Mouse (Mus musculus) adrenal gland, postnatal 36 days (tissue): ENCODE measurements around the gene Pi4ka. TPM values are rescaled to one million over a fixed set of nuclear protein-coding genes. Genes with fewer than 3 reads are reported as not detected.

Experiments
- DNase-seq, 2 experiments: peaks; one replicate each; pipeline ENCODE4 v3.0.0; 2021; ENCODE audit warnings: mixed read lengths in 1 of 2
- total RNA-seq, 2 experiments: library from RNA; stranded (reverse); gene quantifications; 2 replicates each; pipeline ENCODE4 v1.2.3; 2021

The Pi4ka gene
- total RNA-seq, 2 experiments from 2014 or later: 90.6 to 97.2 TPM

DNA sequence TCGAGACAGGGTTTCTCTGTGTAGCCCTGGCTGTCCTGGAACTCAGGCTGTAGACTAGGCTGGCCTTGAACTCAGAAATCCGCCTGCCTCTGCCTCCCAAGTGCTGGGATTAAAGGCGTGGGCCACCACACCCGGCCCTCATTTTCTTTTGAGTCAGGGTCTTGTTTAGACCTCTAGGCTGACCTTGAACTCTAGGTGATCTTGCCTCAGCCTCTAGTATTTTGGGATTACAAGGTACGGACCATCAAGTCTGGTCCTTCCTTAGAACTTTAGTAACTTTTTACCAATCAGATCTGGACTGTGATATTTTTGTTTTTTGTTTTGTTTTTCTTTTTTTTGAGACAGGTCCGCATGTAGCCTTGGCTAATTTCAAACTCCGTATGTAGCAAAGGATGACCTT lies 130.4 kb downstream of the Pi4ka start, which contains the start of gene Tmem191c:
Tmem191c (plus strand) TSS at position 357 of the 400 bp plus-strand sequence.
- DNase-seq: no peak

DNA sequence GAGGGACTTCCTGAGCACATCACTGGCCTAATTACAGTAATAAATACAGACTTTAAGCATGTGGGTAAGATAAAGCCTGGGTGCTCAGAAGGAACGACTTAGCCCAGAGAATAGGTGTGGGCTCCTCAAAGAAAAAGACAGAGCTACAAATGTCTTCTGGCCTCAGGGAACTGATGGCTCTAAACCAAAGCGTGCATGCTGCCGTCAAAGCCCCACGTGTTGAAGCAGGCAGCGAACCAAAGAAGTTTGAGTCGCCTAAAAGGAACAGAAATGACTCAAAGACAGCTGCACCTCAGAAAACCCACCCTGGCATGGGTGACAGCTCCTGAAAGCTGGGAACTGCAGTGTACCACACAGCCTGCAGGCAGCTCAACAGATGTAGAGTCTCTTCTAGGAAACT lies 134.3 kb downstream of the Pi4ka start:
- no peak for DNase-seq

DNA sequence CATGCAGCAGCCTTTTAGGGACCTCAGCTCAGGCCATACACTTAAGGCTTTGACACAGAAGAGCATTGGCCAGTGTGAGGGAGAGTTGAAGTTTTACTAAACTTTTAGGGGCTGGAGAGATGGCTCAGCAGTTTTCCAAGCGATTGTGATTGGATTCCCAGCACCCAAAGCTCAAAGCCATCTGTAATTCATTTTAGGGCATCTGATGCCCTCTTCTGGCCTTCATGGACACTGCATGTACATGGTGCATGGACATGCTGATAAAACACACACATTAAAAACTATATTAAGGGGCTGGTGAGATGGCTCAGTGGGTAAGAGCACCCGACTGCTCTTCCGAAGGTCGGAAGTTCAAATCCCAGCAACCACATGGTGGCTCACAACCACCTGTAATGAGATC lies 135.0 kb downstream of the Pi4ka start:
- peak; percentile 46 to 58 for DNase-seq

DNA sequence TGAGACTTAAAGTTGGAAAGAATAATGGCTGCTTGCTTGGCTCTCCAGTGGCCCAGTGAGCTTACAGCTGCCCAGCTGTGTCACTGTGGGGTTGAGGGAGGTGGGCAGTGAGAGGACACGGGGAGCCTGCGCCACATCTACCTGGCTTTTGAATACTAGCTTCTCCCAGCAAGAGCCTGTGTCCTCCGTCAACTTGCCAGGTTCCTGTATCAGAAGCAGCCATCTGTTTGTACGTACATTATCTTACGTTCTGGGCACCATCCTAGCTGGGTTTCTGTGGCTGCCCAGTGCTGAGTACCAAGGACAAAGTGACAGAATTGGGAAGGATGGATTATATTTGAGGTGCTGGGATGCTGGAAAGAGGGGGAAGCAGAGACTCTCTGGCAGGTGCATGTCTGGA lies 136.2 kb downstream of the Pi4ka start:
- DNase-seq: no peak

DNA sequence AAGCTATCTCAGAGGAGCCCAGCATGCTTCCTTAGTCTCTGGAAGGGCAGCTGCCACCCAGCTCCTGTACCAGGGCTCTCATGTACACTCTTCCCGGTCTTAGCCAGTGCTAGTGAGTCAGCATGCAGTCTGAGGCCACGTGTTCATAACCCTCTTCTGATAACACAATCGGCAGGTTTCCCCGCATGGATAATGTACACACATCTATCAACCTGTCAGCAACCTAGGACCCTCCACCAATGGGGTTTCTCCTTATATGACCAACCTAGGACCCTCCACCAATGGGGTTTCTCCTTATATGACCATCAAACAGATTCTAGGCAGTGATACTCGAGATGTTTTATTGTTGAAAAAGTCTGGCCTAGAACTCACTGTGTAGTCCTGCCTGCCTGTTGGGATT lies 138.2 kb downstream of the Pi4ka start:
- no peak for DNase-seq

DNA sequence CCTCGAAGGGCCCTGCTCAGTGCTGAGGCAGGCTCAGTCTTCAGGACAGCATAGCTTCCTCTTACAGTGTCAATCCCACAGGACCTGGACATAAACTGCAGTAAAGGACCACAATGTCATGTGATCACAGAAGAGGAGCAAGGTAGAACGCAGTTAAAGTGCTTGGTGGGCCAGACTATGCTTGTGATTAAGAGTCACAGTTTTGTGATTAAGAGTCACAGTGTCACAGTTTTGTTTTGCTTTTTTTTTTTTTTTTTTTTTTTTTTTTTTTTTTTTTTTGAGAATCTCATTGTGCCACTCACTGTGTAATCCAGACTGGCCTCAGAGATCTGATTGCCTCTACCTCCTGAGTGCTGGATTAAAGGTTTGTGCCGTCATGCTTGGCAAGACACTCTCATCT lies 140.0 kb downstream of the Pi4ka start:
- no peak for DNase-seq

DNA sequence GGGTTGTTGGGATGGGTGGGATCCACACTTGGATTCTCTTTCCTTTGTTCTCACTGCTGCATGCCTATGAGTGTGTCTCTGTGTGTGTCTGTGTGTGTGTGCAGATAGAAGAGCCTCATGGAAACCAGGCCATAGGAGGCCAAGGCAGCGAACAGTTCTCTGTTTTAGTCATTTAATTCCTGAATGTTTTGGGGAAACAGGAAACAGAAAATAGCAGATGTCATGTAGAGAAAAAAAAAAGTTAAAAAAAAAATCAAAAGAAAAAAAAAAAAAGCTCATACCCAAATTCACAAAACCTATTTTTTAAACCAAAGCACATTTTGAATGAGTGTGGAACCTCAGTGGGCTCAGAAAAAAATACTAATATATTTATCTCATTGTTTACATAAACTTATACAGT lies 144.8 kb downstream of the Pi4ka start:
- DNase-seq: no peak

DNA sequence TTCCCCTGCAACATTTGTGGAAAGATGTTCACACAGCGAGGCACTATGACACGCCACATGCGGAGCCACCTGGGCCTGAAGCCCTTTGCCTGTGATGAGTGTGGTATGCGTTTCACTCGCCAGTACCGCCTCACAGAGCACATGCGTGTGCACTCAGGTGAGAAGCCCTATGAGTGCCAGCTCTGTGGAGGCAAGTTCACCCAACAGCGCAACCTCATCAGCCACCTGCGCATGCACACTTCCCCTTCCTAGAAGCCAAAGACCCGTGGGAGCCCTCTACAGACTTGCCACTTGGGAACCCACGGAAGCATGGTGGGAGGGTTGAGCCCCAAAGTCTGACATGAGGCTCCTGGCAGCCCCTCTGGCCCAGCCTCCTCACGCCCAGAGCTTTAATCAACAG lies 147.2 kb downstream of the Pi4ka start:
- DNase-seq: no peak

DNA sequence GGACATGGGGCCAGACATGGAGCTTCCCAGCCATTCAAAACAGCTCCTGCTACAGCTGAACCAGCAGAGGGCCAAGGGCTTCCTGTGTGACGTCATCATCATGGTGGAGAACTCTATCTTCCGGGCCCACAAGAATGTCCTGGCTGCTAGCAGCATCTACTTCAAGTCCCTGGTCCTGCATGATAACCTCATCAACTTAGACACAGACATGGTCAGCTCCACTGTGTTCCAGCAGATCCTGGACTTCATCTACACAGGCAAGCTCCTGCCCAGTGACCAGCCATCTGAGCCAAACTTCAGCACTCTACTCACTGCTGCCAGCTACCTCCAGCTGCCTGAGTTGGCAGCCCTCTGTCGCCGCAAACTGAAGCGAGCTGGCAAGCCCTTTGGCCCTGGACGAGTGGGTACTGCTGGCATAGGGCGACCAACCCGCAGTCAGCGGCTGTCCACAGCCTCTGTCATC lies 148.7 kb downstream of the Pi4ka start:
- peak in 1 of 2 experiments; percentile 50 for DNase-seq

DNA sequence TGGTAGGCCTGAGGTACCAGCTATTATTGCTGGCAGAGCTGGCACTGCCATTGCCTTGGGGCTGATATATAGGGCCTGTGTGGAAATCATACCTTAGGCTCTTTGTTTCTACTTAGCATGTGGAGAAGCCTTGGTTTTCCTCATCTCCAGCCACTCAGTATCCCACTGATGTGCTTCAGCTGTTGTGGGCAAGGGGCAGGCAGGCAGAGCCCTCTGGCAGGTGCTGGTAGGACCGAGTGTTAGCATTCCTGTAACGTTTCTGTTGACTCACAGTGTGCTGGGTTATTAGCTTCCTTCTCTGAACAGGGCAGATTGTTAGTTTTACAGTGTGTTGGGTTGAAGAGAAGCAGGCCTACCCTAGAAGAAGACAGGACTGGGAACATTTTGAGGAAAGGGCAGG lies 150.8 kb downstream of the Pi4ka start:
- DNase-seq: no peak

DNA sequence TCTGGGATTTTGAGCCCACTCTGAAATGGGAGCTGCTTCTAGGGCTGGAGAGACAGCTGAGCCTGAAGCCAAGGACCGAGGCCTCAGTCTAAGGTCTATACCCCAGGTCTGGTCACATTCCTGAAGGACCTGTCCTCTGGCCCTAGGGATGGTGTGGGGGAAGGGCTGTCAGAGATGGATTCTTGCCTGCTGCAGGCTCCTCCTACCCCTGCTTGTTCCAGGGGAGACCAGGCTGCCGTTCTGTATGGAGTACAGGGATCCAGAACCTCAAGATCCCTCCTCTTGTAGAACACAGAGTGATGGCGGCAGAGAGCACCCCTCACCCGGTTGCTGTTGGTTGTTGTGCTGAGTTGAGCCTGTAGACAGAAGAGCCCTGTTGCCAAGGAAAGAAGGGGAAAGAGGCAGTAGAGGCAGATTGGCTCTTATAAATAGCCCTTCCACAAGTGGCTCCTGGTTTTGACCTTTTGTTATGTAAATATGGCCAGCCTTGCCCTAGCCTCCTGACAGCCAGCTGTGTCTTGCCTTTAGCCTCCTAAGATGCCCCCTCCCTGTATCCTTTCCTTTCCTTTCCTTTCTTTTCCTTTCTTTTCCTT lies 152.0 kb downstream of the Pi4ka start:
- no peak for DNase-seq

DNA sequence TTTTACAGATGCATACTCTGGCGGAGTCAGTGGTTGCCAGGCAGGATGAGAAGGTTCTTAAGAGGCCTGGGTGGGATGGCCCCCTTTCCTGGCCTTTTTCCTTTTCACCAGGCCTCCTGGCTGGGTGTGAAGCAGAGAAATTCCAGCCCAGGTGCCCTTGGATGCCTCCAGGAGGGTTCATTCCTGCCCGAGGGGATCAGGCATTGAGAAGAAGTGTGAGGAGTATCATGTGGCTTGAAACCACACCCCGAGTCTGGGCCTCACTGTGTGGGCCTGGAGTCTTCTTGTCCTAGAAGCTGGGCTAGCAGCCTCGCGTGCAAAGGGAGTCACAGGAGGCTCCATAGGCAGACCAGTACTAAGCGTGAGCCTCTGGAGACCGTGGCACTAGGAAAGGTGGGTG lies 153.3 kb downstream of the Pi4ka start:
- DNase-seq: no peak

DNA sequence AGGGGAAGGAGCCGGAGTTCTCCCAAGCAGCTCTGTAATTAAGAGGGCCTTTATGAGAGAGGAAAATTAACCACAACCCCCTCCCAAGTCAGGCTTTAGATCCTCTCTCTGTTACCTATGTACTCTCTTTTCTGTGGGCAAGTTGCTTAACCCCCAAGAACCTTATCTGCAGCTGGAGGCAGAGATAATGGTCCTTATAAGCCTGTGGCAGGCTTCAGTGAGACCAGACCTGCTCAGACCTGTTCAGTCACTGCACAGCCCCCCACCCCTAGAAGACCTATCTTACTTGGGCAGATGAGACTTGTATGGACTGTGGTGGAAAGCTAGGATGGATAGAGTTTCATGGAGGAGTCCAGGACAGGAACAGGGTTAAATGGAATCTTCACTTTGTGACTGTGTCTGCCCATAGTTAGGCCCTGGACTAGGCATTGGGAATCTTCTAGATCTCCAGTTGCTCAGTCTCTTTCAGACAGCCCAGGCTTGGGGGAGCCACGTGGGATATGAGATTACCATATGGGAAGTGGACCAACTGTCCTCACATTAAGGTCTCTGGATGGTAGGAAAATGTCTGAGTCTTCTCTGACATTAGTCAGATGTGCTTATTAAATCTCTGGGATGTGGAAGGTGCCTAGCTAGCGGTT lies 153.9 kb downstream of the Pi4ka start:
- DNase-seq: no peak

DNA sequence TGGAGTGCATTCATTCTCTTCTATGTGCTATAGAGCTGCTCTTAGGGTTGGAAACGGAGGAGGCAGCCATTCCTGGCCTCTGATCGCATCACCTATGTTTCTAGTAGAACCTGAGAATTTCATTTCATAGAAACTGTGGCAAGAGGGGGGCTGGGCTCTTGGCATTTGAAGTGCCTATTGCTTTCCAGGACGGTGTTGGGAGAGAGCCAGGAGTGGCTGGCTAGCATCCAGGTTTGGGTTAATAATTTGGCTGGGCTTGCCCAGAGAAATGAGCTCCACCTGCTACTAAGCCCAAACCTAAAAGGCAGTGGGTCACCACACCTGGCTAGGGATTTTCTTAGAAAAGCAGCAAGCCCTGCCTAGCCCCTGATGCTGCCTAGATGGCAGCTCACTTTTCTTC lies 154.6 kb downstream of the Pi4ka start:
- DNase-seq: peak; percentile 85 to 86

DNA sequence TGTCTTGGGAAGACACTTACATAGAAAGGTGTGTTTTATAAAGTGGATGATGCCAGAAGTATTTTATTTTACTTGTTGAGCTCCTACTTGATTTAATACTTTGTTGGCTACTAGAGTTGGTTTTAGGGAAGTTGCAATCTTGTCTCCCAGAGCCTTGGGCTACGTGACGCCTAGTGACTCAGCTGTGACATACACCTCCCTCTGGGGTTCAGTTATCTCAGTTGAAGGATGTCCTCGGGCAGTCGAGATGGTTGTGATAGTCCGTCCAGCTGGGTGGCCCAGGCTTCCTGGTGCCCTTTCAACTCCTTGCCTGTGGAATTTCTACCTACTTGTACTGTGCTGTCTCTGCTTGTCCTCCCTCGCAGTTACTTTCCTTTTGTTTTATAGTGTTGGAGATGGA lies 157.0 kb downstream of the Pi4ka start:
- DNase-seq: peak; percentile 70 to 78

DNA sequence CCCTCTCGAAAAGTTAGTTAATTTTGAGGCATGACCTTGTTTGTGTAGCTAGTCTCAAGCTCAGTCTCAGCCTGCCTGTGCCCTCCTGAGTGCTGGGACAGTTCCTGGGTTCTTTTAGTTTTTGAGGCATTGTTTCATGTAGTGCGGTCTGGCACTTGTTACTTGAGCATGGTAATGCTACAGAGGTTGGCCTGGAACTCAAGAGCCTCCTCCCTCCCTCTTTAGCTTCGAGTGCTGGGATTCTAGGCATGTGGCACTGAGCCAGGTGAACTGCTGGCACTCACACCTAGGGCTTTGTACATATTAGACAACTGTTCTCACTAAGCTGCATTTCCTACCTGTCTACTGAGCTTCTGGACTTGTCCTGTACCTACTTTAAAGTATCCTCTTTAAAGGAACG lies 158.4 kb downstream of the Pi4ka start:
- DNase-seq: peak; percentile 20 to 33

DNA sequence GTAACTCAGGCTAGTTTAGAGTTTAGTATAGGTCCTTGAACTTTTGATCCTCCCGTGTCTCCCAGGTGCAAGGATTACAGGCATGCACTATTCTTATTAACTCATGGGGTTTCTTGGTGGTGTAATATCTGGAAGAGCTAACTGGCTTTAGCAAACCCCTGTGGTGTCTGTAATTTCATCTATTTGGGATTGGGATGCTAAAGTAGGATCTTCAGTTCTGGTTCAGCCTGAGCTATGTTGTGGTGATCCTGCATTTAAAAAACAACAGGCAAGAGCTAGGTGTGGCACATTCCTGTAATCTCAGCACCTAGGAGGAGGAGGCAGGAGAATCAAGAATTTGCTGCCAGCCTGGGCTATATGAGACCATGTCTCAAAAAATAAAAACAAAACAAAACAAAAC lies 161.1 kb downstream of the Pi4ka start:
- no peak for DNase-seq

DNA sequence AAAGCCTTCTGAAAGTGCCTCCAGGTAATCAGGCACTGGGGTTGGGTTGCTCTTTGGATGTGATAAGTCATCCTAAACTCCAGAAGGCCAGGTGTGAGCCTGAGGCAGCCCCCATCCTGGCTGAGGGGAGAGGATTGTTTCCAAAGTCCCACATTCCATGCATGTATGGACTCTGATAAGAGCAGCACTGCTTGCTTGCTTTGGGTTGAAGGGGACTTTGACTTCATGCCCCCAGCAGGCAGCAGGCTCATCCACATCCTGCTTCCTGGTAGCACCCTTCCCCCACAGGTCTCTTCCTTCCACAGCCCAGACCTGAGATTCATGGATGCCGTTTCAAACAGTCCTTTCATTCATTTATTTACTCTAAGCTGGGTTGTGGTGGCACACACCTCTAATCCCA lies 162.4 kb downstream of the Pi4ka start:
- no peak for DNase-seq

DNA sequence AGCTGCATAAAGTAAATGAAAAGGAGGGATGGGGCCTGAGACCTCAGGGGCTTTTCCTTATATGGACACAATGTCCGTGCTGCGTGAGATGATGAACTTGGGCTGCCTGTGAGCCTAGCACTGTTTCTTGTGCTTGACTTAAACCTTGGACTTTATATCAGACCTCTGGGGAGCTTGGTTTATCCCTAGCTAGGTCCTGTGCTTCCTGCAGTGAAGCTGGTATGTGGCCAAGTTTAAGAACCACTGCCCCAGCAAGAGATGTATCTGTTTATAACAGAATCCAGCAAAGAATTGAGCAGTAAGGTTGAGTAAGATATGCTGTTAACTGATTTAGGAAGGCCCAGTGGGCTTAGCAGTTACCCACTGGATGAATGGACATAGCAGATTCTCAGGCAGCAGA lies 166.7 kb downstream of the Pi4ka start:
- no peak for DNase-seq

DNA sequence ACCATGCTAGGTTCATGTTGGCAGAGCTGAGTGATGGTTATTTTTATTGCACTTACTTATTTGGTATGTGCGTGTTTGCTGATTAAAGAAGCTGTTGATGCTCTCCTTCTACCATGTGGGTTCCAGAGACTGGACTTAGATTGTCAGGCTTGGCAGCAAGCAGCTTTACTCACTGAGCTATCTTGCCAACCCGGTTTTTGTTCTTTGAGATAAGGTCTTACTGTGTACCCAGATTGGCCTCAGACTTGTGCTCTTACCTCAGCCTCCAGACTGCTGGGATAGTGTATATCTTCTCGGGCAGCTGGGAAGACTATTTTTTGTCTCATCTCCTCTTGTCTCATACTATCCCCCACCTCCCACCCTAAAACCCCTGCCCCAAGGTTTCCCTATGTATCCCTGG lies 168.5 kb downstream of the Pi4ka start:
- no peak for DNase-seq

DNA sequence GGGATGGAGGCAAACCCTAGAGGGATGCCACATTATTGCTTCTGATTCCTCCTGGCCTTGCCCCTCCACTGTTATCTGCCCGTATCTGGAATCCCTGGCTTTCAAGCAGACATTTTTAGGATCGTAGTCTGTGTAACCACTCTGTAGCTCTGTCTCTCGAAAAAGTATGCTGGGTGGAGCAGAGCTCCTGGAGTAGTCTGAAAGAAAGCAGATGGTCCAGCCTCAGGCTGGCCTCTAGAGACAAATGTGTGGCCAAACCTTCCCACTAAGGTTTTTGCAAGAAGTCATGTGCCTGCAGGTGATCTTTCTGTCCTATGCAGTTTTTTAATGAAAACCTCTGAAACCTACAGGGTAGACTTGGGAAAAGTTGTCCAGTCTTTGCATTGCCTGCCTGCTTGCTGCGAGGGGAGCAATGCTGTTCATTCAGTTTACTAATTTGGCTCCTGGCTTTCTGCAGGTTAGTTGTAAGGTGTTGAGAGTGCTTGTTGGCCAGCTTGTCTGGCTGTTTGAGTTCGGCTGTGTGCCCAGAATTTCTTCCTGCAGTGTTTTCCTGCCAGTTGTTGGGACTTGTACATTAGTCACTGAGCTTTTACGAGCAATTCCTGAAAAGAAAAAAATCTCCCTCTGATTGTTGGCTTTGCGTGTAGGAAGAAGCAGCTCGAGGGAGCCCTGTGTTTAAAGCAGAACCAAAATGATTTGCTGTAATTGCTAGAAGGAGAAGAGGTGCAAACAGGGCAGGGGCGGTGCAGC lies 171.0 kb downstream of the Pi4ka start:
- peak; percentile 58 to 64 for DNase-seq

DNA sequence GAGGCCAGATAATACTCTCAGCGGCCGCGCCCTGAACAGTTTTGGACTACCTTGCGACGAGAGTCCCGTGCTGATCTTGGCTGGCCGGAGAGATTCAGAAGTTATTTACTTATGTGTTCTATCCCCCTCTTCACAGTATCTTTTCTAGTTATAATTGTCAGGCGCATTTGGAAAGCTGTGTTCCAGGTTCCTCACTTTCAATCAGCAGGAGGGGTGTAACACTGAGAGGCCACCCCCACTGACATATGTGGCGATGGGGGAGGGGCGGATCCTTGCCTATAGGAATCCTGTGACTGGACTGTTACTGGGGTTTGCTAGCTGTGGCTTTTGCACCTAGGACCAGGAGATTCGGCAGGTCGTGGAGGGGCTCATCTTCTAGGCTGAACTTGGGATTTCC lies 171.6 kb downstream of the Pi4ka start:
- peak in 1 of 2 experiments; percentile 25 for DNase-seq

DNA sequence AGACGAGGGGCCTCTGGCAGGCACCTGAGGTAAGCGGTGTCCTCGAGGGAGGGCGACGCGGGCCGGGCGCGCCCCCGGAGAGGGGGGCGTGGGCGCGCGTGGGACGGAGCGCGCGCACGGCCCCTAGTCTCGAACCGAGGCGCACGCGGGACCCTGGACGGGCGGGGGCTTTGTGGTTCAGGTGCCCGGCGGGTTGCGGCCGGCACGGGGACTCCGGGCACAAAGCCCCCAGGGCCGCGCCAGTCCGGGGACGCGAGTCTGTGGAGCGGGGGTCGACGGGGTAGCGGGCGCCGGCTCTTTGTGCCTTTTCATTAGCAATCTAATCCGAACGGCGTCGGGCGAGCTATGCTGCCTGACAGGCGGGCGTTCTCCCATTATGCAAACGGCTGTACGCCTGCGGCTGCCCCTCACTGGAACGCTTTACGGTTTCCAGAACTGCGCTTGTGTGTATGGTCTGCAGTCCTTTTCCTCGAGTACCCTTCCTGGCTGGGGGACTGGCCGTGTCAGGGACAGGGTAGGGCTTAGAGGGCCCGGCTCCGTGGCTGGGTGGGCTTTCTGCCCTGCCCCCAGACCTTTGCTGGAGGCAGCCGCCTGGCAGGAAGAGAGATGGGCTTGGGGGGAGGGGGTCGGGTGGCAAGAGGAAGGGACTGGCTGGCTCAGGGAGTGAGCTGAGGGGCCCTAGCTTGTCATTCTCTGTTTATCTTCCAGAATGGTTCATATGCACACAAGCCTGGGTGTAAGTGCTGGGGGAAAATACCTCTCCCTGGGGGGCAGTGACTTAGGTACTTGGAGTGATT lies 172.2 kb downstream of the Pi4ka start:
- peak; percentile 23 to 38 for DNase-seq
